Mouse (Mus musculus) layer of hippocampus, postnatal 14 days (tissue): ENCODE measurements around the gene Gstt3. TPM values are rescaled to one million over a fixed set of nuclear protein-coding genes. Genes with fewer than 3 reads are reported as not detected.

Source experiments
- total RNA-seq, 2 experiments: library from RNA; stranded (reverse); gene quantifications; 2 replicates each; pipeline ENCODE4 v1.2.3; 2021

Gene Gstt3
- total RNA-seq, 2 experiments from 2014 or later = 1.3 to 2.5 TPM

Other genes with a start within 250 kb of the Gstt3 start
- gene Lrrc75b, start 221.1 kb downstream of the Gstt3 start, total RNA-seq = 10 to 100 TPM; 12.9 to 15.2 TPM
- gene Ggt1, start 219.8 kb downstream of the Gstt3 start, total RNA-seq = 1 to 10 TPM; 2.0 to 2.8 TPM
- gene Ggt5, start 192.1 kb downstream of the Gstt3 start, total RNA-seq = 1 to 10 TPM; 2.9 to 4.0 TPM
- gene Susd2, start 137.4 kb downstream of the Gstt3 start, total RNA-seq = 1 to 10 TPM; 2.1 to 2.4 TPM
- 10 to 100 TPM; 66.9 to 81.2 TPM for gene Cabin1, start 17.1 kb downstream of the Gstt3 start, total RNA-seq
- 10 to 100 TPM; 37.8 to 42.2 TPM for gene Ddt, start 8.0 kb downstream of the Gstt3 start, total RNA-seq
- gene Gm20441, start 460 bp downstream of the Gstt3 start, total RNA-seq = not detected
- 1 to 10 TPM; 4.6 to 4.7 TPM for gene Gstt1, start 17.2 kb upstream of the Gstt3 start, total RNA-seq
- gene Gstt4, start 41.1 kb upstream of the Gstt3 start, total RNA-seq = not detected
- 1 to 10 TPM; 3.5 to 4.0 TPM for gene Gstt2, start 56.0 kb upstream of the Gstt3 start, total RNA-seq
- 100 to 1,000 TPM; 563 to 640 TPM for gene Mif, start 78.8 kb upstream of the Gstt3 start, total RNA-seq
- 1 to 10 TPM; 2.0 to 2.1 TPM for gene Derl3, start 112.0 kb upstream of the Gstt3 start, total RNA-seq
- 10 to 100 TPM; 80.6 to 84.5 TPM for gene Smarcb1, start 140.2 kb upstream of the Gstt3 start, total RNA-seq
- gene Chchd10, start 151.7 kb upstream of the Gstt3 start, total RNA-seq = 100 to 1,000 TPM; 286 to 309 TPM
- 1 to 10 TPM; 2.3 to 3.3 TPM for gene Mmp11, start 155.1 kb upstream of the Gstt3 start, total RNA-seq
- gene Gm867, start 159.3 kb upstream of the Gstt3 start, total RNA-seq = 1 to 10 TPM in 1 of 2 experiments, under 1 TPM in 1; 0.88 to 1.1 TPM
- not detected for gene Vpreb3, start 161.6 kb upstream of the Gstt3 start, total RNA-seq
- gene Gm5134, start 173.1 kb upstream of the Gstt3 start, total RNA-seq = not detected